Mouse (Mus musculus): Measurements from ENCODE around the gene Hcfc1r1. TPM values are rescaled to one million over a fixed set of nuclear protein-coding genes. Genes with fewer than 3 reads are reported as not detected.

Hcfc1r1 gene
- polyA plus RNA-seq, 1 experiment from 2014 or later, result 93.1 TPM

- Histone ChIP-seq H3K4me2 (ENCODE audit: low read depth, low read length) (no peak within 1 kb of the TSS), H3K27ac (ENCODE audit: low read length) (no peak within 1 kb of the TSS), H3K4me3 (replicated peaks; ENCODE audit: low read length) (no peak within 1 kb of the TSS), H3K9ac (ENCODE audit: low read length) (0 out of 2 replicates have a peak within 1 kb of the TSS, but pooled peaks have one; percentile 24), H3K9me3 (replicated peaks; ENCODE audit: control insufficient read depth, low read length) (no peaks in the 10 kb centered on the region), H3K4me1 (ENCODE audit: control insufficient read depth, insufficient read depth, low read length) (peaks cover 12% of the 10 kb centered on the region), H3K36me3 (ENCODE audit: control insufficient read depth, insufficient read depth, low read length) (no peaks in the 10 kb centered on the region), H3K27me3 (ENCODE audit: control insufficient read depth, insufficient read depth, low read length) (no peaks in the 10 kb centered on the region)
- WGBS, result 59% methylated on average over 7 of the region's 7 CpGs
- ATAC-seq (ENCODE audit: insufficient read depth, low FRiP score), result no peak
Measured at GRCm38 (mm10) chr17:23722376-23723125, 49.2 kb downstream of the Hcfc1r1 start, which contains the start of gene 1520401A03Rik. Gene 1520401A03Rik, minus strand, starts transcription at chr17:23722783.

Other genes starting within 250 kb of the Hcfc1r1 start
- not detected in 2 replicates for gene Vmn2r117, start 193.9 kb upstream of the Hcfc1r1 start, polyA plus RNA-seq (2015; fragmentation: Nextera tagmentation; extraction: Ambion mirVana)
- 15.1 and 17.2 TPM in 2 replicates for gene Zfp213, start 109.4 kb upstream of the Hcfc1r1 start, polyA plus RNA-seq (2015; fragmentation: Nextera tagmentation; extraction: Ambion mirVana)
- gene Zfp13, start 74.1 kb upstream of the Hcfc1r1 start, polyA plus RNA-seq (2015; fragmentation: Nextera tagmentation; extraction: Ambion mirVana), result 11.5 and 11.8 TPM in 2 replicates
- 0.15 TPM in 1 of 2 replicates, not detected in the other for gene Zscan10, start 72.7 kb upstream of the Hcfc1r1 start, polyA plus RNA-seq (2015; fragmentation: Nextera tagmentation; extraction: Ambion mirVana)
- 0.74 and 0.79 TPM in 2 replicates for gene Mmp25, start 28.3 kb upstream of the Hcfc1r1 start, polyA plus RNA-seq (2015; fragmentation: Nextera tagmentation; extraction: Ambion mirVana)
- 19.6 and 26.1 TPM in 2 replicates for gene Bicdl2, start 13.1 kb upstream of the Hcfc1r1 start, polyA plus RNA-seq (2015; fragmentation: Nextera tagmentation; extraction: Ambion mirVana)
- gene Thoc6, start 286 bp downstream of the Hcfc1r1 start, polyA plus RNA-seq (2015; fragmentation: Nextera tagmentation; extraction: Ambion mirVana), result 37.0 and 38.5 TPM in 2 replicates
- gene Tnfrsf12a, start 3.9 kb downstream of the Hcfc1r1 start, polyA plus RNA-seq (2015; fragmentation: Nextera tagmentation; extraction: Ambion mirVana), result 24.1 and 26.6 TPM in 2 replicates
- gene Cldn6, start 5.7 kb downstream of the Hcfc1r1 start, polyA plus RNA-seq (2015; fragmentation: Nextera tagmentation; extraction: Ambion mirVana), result 69.6 and 70.6 TPM in 2 replicates
- gene Cldn9, start 10.4 kb downstream of the Hcfc1r1 start, polyA plus RNA-seq (2015; fragmentation: Nextera tagmentation; extraction: Ambion mirVana), result 1.3 and 2.2 TPM in 2 replicates
- 0.23 TPM in 1 of 2 replicates, not detected in the other for gene 1520401A03Rik, start 49.2 kb downstream of the Hcfc1r1 start, polyA plus RNA-seq (2015; fragmentation: Nextera tagmentation; extraction: Ambion mirVana)
- 40.9 and 43.3 TPM in 2 replicates for gene Pkmyt1, start 52.7 kb downstream of the Hcfc1r1 start, polyA plus RNA-seq (2015; fragmentation: Nextera tagmentation; extraction: Ambion mirVana)
- 25.4 and 28.4 TPM in 2 replicates for gene Paqr4, start 67.3 kb downstream of the Hcfc1r1 start, polyA plus RNA-seq (2015; fragmentation: Nextera tagmentation; extraction: Ambion mirVana)
- gene Kremen2, start 72.2 kb downstream of the Hcfc1r1 start, polyA plus RNA-seq (2015; fragmentation: Nextera tagmentation; extraction: Ambion mirVana), result 0.45 and 0.67 TPM in 2 replicates
- gene Flywch1, start 98.0 kb downstream of the Hcfc1r1 start, polyA plus RNA-seq (2015; fragmentation: Nextera tagmentation; extraction: Ambion mirVana), result 43.3 and 47.0 TPM in 2 replicates
- 19.4 and 19.8 TPM in 2 replicates for gene Flywch2, start 112.5 kb downstream of the Hcfc1r1 start, polyA plus RNA-seq (2015; fragmentation: Nextera tagmentation; extraction: Ambion mirVana)
- 334 and 350 TPM in 2 replicates for gene Srrm2, start 116.9 kb downstream of the Hcfc1r1 start, polyA plus RNA-seq (2015; fragmentation: Nextera tagmentation; extraction: Ambion mirVana)
- 906 and 920 TPM in 2 replicates for gene Elob, start 155.5 kb downstream of the Hcfc1r1 start, polyA plus RNA-seq (2015; fragmentation: Nextera tagmentation; extraction: Ambion mirVana)
- gene Prss33, start 162.5 kb downstream of the Hcfc1r1 start, polyA plus RNA-seq (2015; fragmentation: Nextera tagmentation; extraction: Ambion mirVana), result 0.21 TPM in 1 of 2 replicates, not detected in the other
- gene Prss32, start 170.3 kb downstream of the Hcfc1r1 start, polyA plus RNA-seq (2015; fragmentation: Nextera tagmentation; extraction: Ambion mirVana), result 7.8 and 10.4 TPM in 2 replicates
- gene Prss41, start 170.6 kb downstream of the Hcfc1r1 start, polyA plus RNA-seq (2015; fragmentation: Nextera tagmentation; extraction: Ambion mirVana), result 2.6 and 3.3 TPM in 2 replicates
- not detected in 2 replicates for gene Prss21, start 194.5 kb downstream of the Hcfc1r1 start, polyA plus RNA-seq (2015; fragmentation: Nextera tagmentation; extraction: Ambion mirVana)
- gene Dcpp1, start 207.3 kb downstream of the Hcfc1r1 start, polyA plus RNA-seq (2015; fragmentation: Nextera tagmentation; extraction: Ambion mirVana), result not detected in 2 replicates
- not detected in 2 replicates for gene Dcpp2, start 207.3 kb downstream of the Hcfc1r1 start, polyA plus RNA-seq (2015; fragmentation: Nextera tagmentation; extraction: Ambion mirVana)
- not detected in 2 replicates for gene Dcpp3, start 243.9 kb downstream of the Hcfc1r1 start, polyA plus RNA-seq (2015; fragmentation: Nextera tagmentation; extraction: Ambion mirVana)